Mouse (Mus musculus) cerebellum, postnatal 14 days (tissue): Measurements from ENCODE around the gene Cemip2.

ENCODE experiments used
- DNase-seq, 2 experiments: peaks; one replicate each; pipeline ENCODE4 v3.0.0; 2021; ENCODE audit warnings: mixed read lengths in 2 of 2

The Cemip2 gene

GRCm38 (mm10) chr19:21778147-21778917 lies at the start of gene Cemip2:
TSS of gene Cemip2 (plus strand) at chr19:21778342.
- DNase-seq = peak; percentile 99

- no peak for DNase-seq
Observed at GRCm38 (mm10) chr19:21728342-21728741, 49.8 kb upstream of the Cemip2 start.

GRCm38 (mm10) chr19:21731887-21732286 lies 46.3 kb upstream of the Cemip2 start:
- DNase-seq = no peak

- no peak for DNase-seq
Observed at GRCm38 (mm10) chr19:21733176-21733575, 45.0 kb upstream of the Cemip2 start.

- DNase-seq = peak; percentile 83 to 85
Observed at GRCm38 (mm10) chr19:21734112-21734511, 44.0 kb upstream of the Cemip2 start.

GRCm38 (mm10) chr19:21737446-21737845 lies 40.7 kb upstream of the Cemip2 start:
- DNase-seq = peak in 1 of 2 experiments; percentile 40

GRCm38 (mm10) chr19:21737881-21738590 lies 40.1 kb upstream of the Cemip2 start:
- DNase-seq = peak; percentile 82 to 87

GRCm38 (mm10) chr19:21738591-21739280 lies 39.4 kb upstream of the Cemip2 start:
- DNase-seq = peak; percentile 37 to 47

- DNase-seq = peak; percentile 97 to 99
Observed at GRCm38 (mm10) chr19:21742138-21742537, 36.0 kb upstream of the Cemip2 start.

- peak; percentile 66 to 69 for DNase-seq
Observed at GRCm38 (mm10) chr19:21745586-21745985, 32.6 kb upstream of the Cemip2 start.

GRCm38 (mm10) chr19:21747356-21747755 lies 30.8 kb upstream of the Cemip2 start:
- DNase-seq = peak; percentile 84 to 86

GRCm38 (mm10) chr19:21750154-21750553 lies 28.0 kb upstream of the Cemip2 start:
- no peak for DNase-seq

- peak in 1 of 2 experiments; percentile 48 for DNase-seq
Observed at GRCm38 (mm10) chr19:21761676-21762075, 16.5 kb upstream of the Cemip2 start.

- no peak for DNase-seq
Observed at GRCm38 (mm10) chr19:21764013-21764412, 14.1 kb upstream of the Cemip2 start.

GRCm38 (mm10) chr19:21764738-21765137 lies 13.4 kb upstream of the Cemip2 start:
- no peak for DNase-seq

GRCm38 (mm10) chr19:21767500-21768045 lies 10.6 kb upstream of the Cemip2 start:
- DNase-seq = no peak

- DNase-seq = no peak
Observed at GRCm38 (mm10) chr19:21769796-21770195, 8.3 kb upstream of the Cemip2 start.

- no peak for DNase-seq
Observed at GRCm38 (mm10) chr19:21771586-21771985, 6.6 kb upstream of the Cemip2 start.

- no peak for DNase-seq
Observed at GRCm38 (mm10) chr19:21773621-21774020, 4.5 kb upstream of the Cemip2 start.

- no peak for DNase-seq
Observed at GRCm38 (mm10) chr19:21775629-21776028, 2.5 kb upstream of the Cemip2 start.

- no peak for DNase-seq
Observed at GRCm38 (mm10) chr19:21776671-21777070, 1.5 kb upstream of the Cemip2 start.

- peak; percentile 57 to 70 for DNase-seq
Observed at GRCm38 (mm10) chr19:21777171-21777731, 891 bp upstream of the Cemip2 start.

GRCm38 (mm10) chr19:21779106-21779505 lies 964 bp downstream of the Cemip2 start:
- peak; percentile 54 to 68 for DNase-seq
